Mouse (Mus musculus) liver, embryonic 16.5 days (tissue): ENCODE data around the gene Vmn1r116. TPM values are rescaled to one million over a fixed set of nuclear protein-coding genes. Genes with fewer than 3 reads are reported as not detected.
"Not testable (repeated sequence)": the region's sequence is repeated elsewhere in the genome, so short reads cannot be mapped to it uniquely, and the experiment has no call there.

Experiments
- ATAC-seq: fragments of 200-750 bp; cut with Nextera tagmentation; 2 replicates; pipeline ENCODE4 v1.8.0; 2017; ENCODE audit warnings: low read depth, mild to moderate bottlenecking, moderate number of reproducible peaks, moderate library complexity
- H3K27ac ChIP-seq: fragments of 300-500 bp; sonication (generic); 2 replicates; pipeline ENCODE4 v1.5.1; 2014; ENCODE audit warnings: mild to moderate bottlenecking, low read length
- H3K27me3 ChIP-seq: fragments of 300-500 bp; sonication (generic); 2 replicates; pipeline ENCODE4 v1.6.1; 2014; ENCODE audit warnings: low read depth, low read length, mixed read lengths; ENCODE audit not compliant: control insufficient read depth, insufficient read depth
- H3K36me3 ChIP-seq: fragments of 300-500 bp; sonication (generic); 2 replicates; pipeline ENCODE4 v1.6.1; 2014; ENCODE audit warnings: mild to moderate bottlenecking; ENCODE audit not compliant: control insufficient read depth, insufficient read depth
- H3K4me1 ChIP-seq: fragments of 300-500 bp; sonication (generic); 2 replicates; pipeline ENCODE4 v1.6.1; 2014; ENCODE audit warnings: low read depth, low read length, mixed read lengths; ENCODE audit not compliant: control insufficient read depth
- H3K4me2 ChIP-seq: fragments of 300-500 bp; sonication (generic); 2 replicates; pipeline ENCODE4 v1.6.1; 2014; ENCODE audit warnings: low read depth, low read length, mixed read lengths
- H3K4me3 ChIP-seq: fragments of 300-500 bp; sonication (generic); 2 replicates; pipeline ENCODE4 v1.5.1; 2014; ENCODE audit warnings: low read depth, mild to moderate bottlenecking, low read length
- H3K9ac ChIP-seq: fragments of 300-500 bp; sonication (generic); 2 replicates; pipeline ENCODE4 v1.6.1; 2014; ENCODE audit warnings: low read depth, low read length
- H3K9me3 ChIP-seq: fragments of 300-500 bp; sonication (generic); replicated peaks from 2 replicates; pipeline ENCODE4 v1.6.1; 2016; ENCODE audit warnings: low read length; ENCODE audit not compliant: control insufficient read depth
- WGBS: fragments of 180-500 bp; shearing (Covaris S2); extraction: QIAGEN DNeasy Blood & Tissue Kit; methylation state at CpG from one replicate; pipeline ENCODE4 v1.1.7; 2014; ENCODE audit not compliant: insufficient replicate concordance; 5-methylcytosine and 5-hydroxymethylcytosine counted together
- polyA plus RNA-seq: library from polyadenylated mRNA; unstranded; fragments of >200 nt; fragmentation: Nextera tagmentation; extraction: Ambion mirVana; gene quantifications from 2 replicates; pipeline ENCODE4 v1.2.1, GENCODE M21; 2015

The Vmn1r116 gene
- polyA plus RNA-seq = not detected in 2 replicates

DNA sequence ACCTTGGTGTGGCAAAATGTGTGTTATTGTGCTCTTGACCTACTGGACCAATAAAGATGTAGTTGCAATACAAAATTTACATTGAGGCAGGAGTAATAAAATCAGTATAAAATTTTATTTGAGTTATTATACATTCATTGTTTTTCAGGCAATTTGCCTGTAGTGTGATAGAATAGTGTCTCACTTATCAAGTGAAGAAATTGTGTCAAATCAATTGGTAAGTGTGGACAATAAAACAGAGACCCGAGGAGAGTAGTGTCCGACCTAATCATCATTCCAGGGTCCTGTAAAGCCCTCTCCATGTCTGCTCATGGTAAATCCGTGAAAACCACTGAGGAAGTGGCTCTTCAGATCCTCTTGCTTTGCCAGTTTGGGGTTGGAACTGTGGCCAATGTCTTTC lies at the start of gene Vmn1r116:
Gene Vmn1r116, plus strand, starts transcription at position 301 of the 400 bp plus-strand sequence.
- not testable (repeated sequence) for H3K27ac ChIP-seq, H3K4me3 ChIP-seq, H3K36me3 ChIP-seq, H3K9me3 ChIP-seq, H3K4me2 ChIP-seq, H3K27me3 ChIP-seq, H3K9ac ChIP-seq, ATAC-seq, H3K4me1 ChIP-seq
- WGBS = 50% methylated on average over 3 of the region's 3 CpGs

DNA sequence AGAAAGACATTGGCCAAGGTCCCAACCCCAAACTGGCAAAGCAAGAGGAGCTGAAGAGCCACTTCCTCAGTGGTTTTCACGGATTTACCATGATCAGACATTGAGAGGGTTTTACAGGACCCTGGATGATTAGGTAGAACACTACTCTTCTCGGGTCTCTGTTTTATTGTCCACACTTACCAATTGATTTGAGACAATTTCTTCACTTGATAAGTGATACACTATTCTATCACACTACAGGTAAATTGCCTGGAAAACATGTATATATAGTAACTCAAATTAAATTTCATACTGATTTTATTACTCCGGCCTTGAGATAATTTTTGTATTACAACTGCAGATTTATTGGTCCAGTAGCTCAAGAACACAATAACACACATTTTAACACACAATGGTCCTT lies 27.2 kb upstream of the Vmn1r116 start, which contains the start of gene Vmn1r115:
Gene Vmn1r115, minus strand, starts transcription at position 101 of the 400 bp plus-strand sequence.
- not testable (repeated sequence) for H3K9ac ChIP-seq, ATAC-seq, H3K27me3 ChIP-seq, H3K36me3 ChIP-seq, H3K9me3 ChIP-seq, H3K27ac ChIP-seq, H3K4me1 ChIP-seq, H3K4me2 ChIP-seq, H3K4me3 ChIP-seq
- 77% methylated on average over 1 of the region's 3 CpGs for WGBS

DNA sequence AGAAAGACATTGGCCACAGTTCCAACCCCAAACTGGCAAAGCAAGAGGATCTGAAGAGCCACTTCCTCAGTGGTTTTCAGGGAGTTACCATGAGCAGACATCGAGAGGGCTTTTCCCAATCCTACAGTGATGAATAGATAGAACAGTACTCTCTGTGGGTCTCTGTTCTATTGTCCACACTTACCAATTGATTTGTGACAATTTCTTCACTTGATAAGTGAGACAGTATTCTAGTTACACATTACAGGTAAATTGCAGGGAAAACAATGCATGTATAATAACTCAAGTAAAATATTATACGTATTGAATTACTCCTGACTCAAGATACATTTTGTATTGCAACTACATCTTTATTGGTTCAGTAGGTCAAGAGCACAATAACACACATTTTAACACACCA lies 12.0 kb downstream of the Vmn1r116 start, which contains the start of gene Vmn1r117:
Gene Vmn1r117, minus strand, starts transcription at position 101 of the 400 bp plus-strand sequence.
- not testable (repeated sequence) for H3K27ac ChIP-seq, H3K4me2 ChIP-seq, H3K36me3 ChIP-seq, H3K27me3 ChIP-seq, H3K4me1 ChIP-seq, H3K4me3 ChIP-seq, H3K9me3 ChIP-seq, ATAC-seq, H3K9ac ChIP-seq
- no CpG with 5 or more reads among the region's 2 CpGs for WGBS

DNA sequence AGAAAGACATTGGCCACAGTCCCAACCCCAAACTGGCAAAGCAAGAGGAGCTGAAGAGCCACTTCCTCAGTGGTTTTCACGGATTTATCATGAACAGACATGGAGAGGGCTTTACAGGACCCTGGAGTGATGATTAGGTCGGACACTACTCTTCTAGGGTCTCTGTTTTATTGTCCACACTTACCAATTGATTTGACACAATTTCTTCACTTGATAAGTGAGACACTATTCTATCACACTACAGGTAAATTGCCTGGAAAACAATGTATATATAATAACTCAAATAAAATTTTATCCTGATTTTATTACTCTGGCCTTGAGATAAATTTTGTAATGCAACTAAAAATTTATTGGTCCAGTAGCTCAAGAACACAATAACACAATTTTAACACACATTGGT lies 40.2 kb downstream of the Vmn1r116 start, which contains the start of gene Vmn1r118:
Gene Vmn1r118, minus strand, starts transcription at position 101 of the 400 bp plus-strand sequence.
- H3K27ac ChIP-seq, H3K27me3 ChIP-seq, H3K36me3 ChIP-seq, H3K9me3 ChIP-seq, ATAC-seq, H3K4me3 ChIP-seq, H3K4me1 ChIP-seq, H3K4me2 ChIP-seq, H3K9ac ChIP-seq: not testable (repeated sequence)
- WGBS = no CpG with 5 or more reads among the region's 2 CpGs

Other genes starting within 250 kb of the Vmn1r116 start
- not detected in 2 replicates for gene Vmn1r107, start 203.3 kb upstream of the Vmn1r116 start, polyA plus RNA-seq
- gene Vmn1r111, start 169.0 kb upstream of the Vmn1r116 start, polyA plus RNA-seq = not detected in 2 replicates
- not detected in 2 replicates for gene Gm10668, start 141.6 kb upstream of the Vmn1r116 start, polyA plus RNA-seq
- not detected in 2 replicates for gene Vmn1r112, start 101.1 kb upstream of the Vmn1r116 start, polyA plus RNA-seq
- not detected in 2 replicates for gene Vmn1r113, start 85.0 kb upstream of the Vmn1r116 start, polyA plus RNA-seq
- not detected in 2 replicates for gene Vmn1r114, start 60.1 kb upstream of the Vmn1r116 start, polyA plus RNA-seq
- not detected in 2 replicates for gene Vmn1r115, start 27.3 kb upstream of the Vmn1r116 start, polyA plus RNA-seq
- not detected in 2 replicates for gene Vmn1r117, start 11.9 kb downstream of the Vmn1r116 start, polyA plus RNA-seq
- gene Vmn1r118, start 40.1 kb downstream of the Vmn1r116 start, polyA plus RNA-seq = not detected in 2 replicates
- not detected in 2 replicates for gene Vmn1r119, start 140.2 kb downstream of the Vmn1r116 start, polyA plus RNA-seq
- not detected in 2 replicates for gene Vmn1r120, start 181.5 kb downstream of the Vmn1r116 start, polyA plus RNA-seq
- gene Vmn1r121, start 226.3 kb downstream of the Vmn1r116 start, polyA plus RNA-seq = not detected in 2 replicates